Mouse (Mus musculus) v-Abl transformed pro-B cells (cell line): ENCODE results near the gene Igf2bp2.

Experiments
- in situ Hi-C, 2 experiments: fragments of 400-800 bp; cut with MboI; formaldehyde crosslinking; loops; one replicate each; pipeline ENCODE4 v1.15.1; 2025; ENCODE audit not compliant: unreplicated experiment in 2 of 2

Gene Igf2bp2

DNA sequence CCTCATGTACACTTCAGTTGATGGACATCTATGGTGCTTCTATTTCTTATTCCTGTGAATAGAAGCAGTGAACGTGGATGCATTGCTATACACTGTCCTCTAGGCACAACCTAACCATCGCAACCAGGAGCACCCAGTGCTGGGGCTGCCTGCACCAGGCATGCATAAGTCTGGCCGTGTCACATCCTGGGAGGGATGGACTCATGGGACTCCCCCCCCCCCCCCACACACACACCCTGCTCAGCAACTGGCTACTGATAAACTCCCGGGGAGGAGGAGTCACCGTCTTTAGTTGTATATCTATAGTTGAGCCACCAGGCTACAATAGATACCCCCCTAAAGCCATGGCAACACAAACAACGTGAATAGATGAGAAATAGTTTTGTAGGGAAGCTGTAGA, 105.6 kb downstream of the Igf2bp2 start:
- in situ Hi-C loops: loop anchor here in 1 of 2 experiments (5.0 kb wide), 1 partner anchor 45 kb away; no protein-coding TSS in a partner anchor

GRCm38 (mm10) chr16:22053411-22053810, 109.7 kb downstream of the Igf2bp2 start:
- in situ Hi-C loops: no loop called here

DNA sequence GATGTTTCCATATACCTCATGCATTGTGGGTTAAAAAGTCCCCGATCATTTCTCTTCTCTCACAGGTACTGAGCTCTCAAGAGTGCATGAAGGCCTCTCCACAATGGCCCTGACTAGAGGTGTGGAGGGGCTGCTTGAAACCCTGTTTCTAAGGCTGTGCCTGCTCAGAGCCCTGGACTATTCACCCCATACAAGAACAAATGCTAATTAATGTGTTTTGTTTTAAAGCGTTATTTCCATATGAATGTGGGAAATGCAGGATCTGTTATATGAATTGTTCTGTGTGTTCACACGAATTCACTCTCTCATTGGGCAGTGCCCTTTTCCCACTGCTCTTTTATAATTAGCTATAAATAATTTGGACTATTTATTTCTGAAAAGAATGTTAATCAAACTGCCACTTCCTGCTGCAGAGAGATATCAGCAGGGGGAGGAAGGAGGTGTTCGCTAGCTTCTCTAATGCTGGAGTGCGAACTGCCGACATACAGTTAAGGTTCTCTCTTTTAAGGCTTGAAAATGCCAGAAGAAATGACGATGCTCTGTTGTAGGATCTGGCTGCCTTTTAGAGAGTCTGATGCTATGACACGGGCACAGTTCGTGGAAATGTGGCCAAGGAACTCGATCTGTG, 116.2 kb downstream of the Igf2bp2 start:
- in situ Hi-C loops: no loop called here

DNA sequence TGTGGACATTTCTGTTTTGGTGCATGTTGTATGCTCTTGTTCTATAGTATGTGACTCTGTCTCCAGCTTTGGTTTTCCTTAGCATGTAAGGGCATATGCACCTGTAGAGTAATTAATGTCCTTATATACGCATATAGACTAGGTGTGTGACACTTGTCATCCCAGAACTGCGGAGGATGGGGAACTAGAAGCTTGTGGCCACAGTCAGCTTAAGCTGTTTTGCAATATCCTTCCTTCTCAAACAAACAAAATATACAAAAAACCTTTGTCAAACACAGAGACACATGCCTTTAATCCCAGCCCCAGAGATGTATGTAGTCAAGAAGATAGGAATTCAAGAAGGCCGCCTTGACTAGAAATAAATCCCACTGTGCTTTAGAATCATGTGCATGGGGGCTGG, 117.2 kb downstream of the Igf2bp2 start:
- in situ Hi-C loops: no loop called here

- in situ Hi-C loops: no loop called here
Observed at GRCm38 (mm10) chr16:22043830-22044229, 119.3 kb downstream of the Igf2bp2 start.

DNA sequence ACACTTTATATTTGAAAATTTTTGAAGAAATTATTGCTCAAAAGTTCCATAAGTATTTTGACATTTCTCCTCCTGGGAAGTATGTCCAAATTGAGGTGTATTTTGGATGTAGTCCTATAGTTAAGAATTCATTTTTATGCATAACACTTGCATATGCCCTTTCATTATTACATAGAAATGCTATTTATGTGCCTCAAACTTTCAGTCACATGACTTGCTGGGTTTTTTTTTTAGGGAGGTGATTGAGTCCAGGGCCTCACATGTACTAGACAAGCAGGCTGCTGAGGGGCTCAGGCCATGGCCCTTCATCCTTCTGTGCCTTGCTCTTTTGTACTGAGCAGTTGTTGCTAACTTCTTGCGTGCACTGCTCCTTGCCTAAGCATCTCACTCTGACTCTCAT, 123.1 kb downstream of the Igf2bp2 start:
- in situ Hi-C loops: no loop called here

DNA sequence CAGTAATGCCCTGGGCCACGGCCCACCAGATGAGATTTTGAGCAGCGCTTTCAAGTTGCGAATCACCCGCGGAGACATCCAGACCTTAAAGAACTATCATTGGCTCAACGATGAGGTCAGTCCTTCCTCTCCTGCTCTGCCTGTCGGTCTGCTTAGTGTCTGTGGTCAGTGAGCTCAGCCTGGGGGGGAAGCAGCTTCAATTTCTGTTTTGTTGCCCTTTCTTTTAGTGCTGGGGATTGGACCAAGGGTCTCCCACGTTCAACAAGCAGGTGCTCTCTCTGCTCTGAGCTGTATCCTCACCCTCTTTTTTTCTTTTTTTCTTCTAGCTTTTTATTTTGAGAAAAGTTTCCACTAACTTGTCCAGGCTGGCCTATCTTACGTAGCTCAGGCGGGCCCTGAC, 124.5 kb downstream of the Igf2bp2 start:
- in situ Hi-C loops: no loop called here

GRCm38 (mm10) chr16:22027474-22027873, 135.6 kb downstream of the Igf2bp2 start:
- in situ Hi-C loops: no loop called here

- in situ Hi-C loops: loop anchor here (25.0 kb wide), 2 partner anchors 240 to 1310 kb away; partner anchors contain the start of genes Tra2b (in 2 of the 2), Clcn2 (in 1 of the 2) and Polr2h (in 1 of the 2)
Observed at GRCm38 (mm10) chr16:22022122-22022521, 141.0 kb downstream of the Igf2bp2 start.

DNA sequence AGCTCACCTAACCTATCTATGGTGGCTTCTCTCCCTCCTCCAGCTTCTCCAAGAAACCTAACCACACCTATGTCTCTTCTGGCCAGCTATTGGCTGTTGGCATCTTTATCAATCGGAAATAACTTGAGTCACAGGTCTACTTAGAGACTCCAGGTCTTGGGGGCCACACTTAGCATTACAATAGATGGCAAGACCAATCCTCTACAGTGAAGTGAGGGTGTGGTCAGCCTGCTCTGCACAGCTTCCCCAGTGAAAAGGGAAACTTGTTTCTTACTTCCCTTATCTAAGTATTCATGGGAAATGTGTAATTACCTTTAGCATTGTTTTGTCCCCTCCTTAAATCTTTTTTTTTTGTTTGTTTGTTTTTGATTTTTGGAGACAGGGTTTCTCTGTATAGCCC, 147.5 kb downstream of the Igf2bp2 start:
- in situ Hi-C loops: loop anchor here (10.0 to 25.0 kb wide), 6 partner anchors 181 to 1303 kb away; partner anchors contain the start of genes Tra2b (in 2 of the 2), Clcn2 (in 1 of the 2) and Polr2h (in 1 of the 2)

DNA sequence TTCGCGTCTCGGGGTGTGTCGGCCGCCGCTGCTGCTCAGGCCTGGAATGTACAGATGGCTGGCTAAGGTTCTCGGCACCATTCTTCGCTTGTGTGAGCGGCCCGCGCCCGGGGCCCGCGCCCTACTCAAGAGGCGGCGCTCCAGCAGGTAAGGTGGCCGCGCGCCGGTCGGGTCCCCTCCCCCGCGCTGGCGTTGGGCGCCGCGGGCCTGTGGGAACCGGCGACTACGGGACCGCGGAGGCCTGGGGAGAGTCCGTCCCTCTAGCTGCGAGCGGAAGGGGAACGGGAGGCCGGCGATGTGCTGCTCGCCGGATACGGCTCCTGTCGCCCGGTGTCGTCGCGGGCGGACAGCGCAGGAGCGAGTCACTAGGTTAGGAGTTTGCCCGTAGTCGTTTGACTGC, 153.5 kb downstream of the Igf2bp2 start:
- in situ Hi-C loops: loop anchor here (10.0 to 25.0 kb wide), 3 partner anchors 175 to 1297 kb away; partner anchors contain the start of genes Tra2b (in 2 of the 2), Clcn2 (in 1 of the 2) and Polr2h (in 1 of the 2)

- in situ Hi-C loops: loop anchor here (10.0 to 25.0 kb wide), 3 partner anchors 174 to 1297 kb away; partner anchors contain the start of genes Tra2b (in 2 of the 2), Clcn2 (in 1 of the 2) and Polr2h (in 1 of the 2)
Observed at GRCm38 (mm10) chr16:22009099-22009584, 154.0 kb downstream of the Igf2bp2 start, which contains the start of gene Senp2. TSS of gene Senp2 (plus strand) at chr16:22009484.
